Mouse (Mus musculus) midbrain, embryonic 10.5 days (tissue): ENCODE measurements around the gene H2-M5. TPM values are rescaled to one million over a fixed set of nuclear protein-coding genes. Genes with fewer than 3 reads are reported as not detected.

ENCODE experiments used
- polyA plus RNA-seq: library from polyadenylated mRNA; unstranded; fragments of >200 nt; fragmentation: Nextera tagmentation; extraction: Ambion mirVana; gene quantifications from 2 replicates; pipeline ENCODE4 v1.2.1, GENCODE M21; 2016

Gene H2-M5
- polyA plus RNA-seq, 1 experiment from 2014 or later = 0.83 TPM

Other genes starting within 250 kb of the H2-M5 start
- gene H2-M10.5, start 216.6 kb downstream of the H2-M5 start, polyA plus RNA-seq = not detected in 2 replicates
- not detected in 2 replicates for gene H2-M10.6, start 177.4 kb downstream of the H2-M5 start, polyA plus RNA-seq
- gene Trim26, start 152.4 kb downstream of the H2-M5 start, polyA plus RNA-seq = 46.0 and 48.5 TPM in 2 replicates
- 0.27 and 0.45 TPM in 2 replicates for gene Trim15, start 122.3 kb downstream of the H2-M5 start, polyA plus RNA-seq
- gene Trim10, start 120.0 kb downstream of the H2-M5 start, polyA plus RNA-seq = 6.2 and 7.4 TPM in 2 replicates
- gene Trim40, start 99.4 kb downstream of the H2-M5 start, polyA plus RNA-seq = not detected in 2 replicates
- not detected in 2 replicates for gene Trim31, start 91.4 kb downstream of the H2-M5 start, polyA plus RNA-seq
- 0.22 and 0.67 TPM in 2 replicates for gene Rnf39, start 46.6 kb downstream of the H2-M5 start, polyA plus RNA-seq
- gene Ppp1r11, start 37.8 kb downstream of the H2-M5 start, polyA plus RNA-seq = 160 and 166 TPM in 2 replicates
- 88.5 and 96.7 TPM in 2 replicates for gene Znrd1, start 31.0 kb downstream of the H2-M5 start, polyA plus RNA-seq
- gene Znrd1as, start 30.9 kb downstream of the H2-M5 start, polyA plus RNA-seq = 8.8 and 10.6 TPM in 2 replicates
- gene 2410137M14Rik, start 8.3 kb downstream of the H2-M5 start, polyA plus RNA-seq = not detected in 2 replicates
- 61.6 and 87.8 TPM in 2 replicates for gene Zfp57, start 11.6 kb upstream of the H2-M5 start, polyA plus RNA-seq
- gene Mog, start 33.9 kb upstream of the H2-M5 start, polyA plus RNA-seq = 0.10 and 0.15 TPM in 2 replicates
- 7.9 and 12.2 TPM in 2 replicates for gene Gabbr1, start 56.4 kb upstream of the H2-M5 start, polyA plus RNA-seq
- 0.17 TPM in 1 of 2 replicates, not detected in the other for gene Olfr90, start 99.0 kb upstream of the H2-M5 start, polyA plus RNA-seq
- gene Olfr91, start 108.7 kb upstream of the H2-M5 start, polyA plus RNA-seq = not detected in 2 replicates
- gene Olfr92, start 130.6 kb upstream of the H2-M5 start, polyA plus RNA-seq = not detected in 2 replicates
- gene Olfr93, start 172.0 kb upstream of the H2-M5 start, polyA plus RNA-seq = not detected in 2 replicates
- not detected in 2 replicates for gene Ubd, start 204.4 kb upstream of the H2-M5 start, polyA plus RNA-seq
- gene Olfr94, start 211.5 kb upstream of the H2-M5 start, polyA plus RNA-seq = not detected in 2 replicates
- not detected in 2 replicates for gene Olfr95, start 223.6 kb upstream of the H2-M5 start, polyA plus RNA-seq
- not detected in 2 replicates for gene Olfr96, start 230.6 kb upstream of the H2-M5 start, polyA plus RNA-seq
- not detected in 2 replicates for gene Olfr97, start 247.8 kb upstream of the H2-M5 start, polyA plus RNA-seq